Mouse (Mus musculus): ENCODE data around the gene Ivd.

DNA sequence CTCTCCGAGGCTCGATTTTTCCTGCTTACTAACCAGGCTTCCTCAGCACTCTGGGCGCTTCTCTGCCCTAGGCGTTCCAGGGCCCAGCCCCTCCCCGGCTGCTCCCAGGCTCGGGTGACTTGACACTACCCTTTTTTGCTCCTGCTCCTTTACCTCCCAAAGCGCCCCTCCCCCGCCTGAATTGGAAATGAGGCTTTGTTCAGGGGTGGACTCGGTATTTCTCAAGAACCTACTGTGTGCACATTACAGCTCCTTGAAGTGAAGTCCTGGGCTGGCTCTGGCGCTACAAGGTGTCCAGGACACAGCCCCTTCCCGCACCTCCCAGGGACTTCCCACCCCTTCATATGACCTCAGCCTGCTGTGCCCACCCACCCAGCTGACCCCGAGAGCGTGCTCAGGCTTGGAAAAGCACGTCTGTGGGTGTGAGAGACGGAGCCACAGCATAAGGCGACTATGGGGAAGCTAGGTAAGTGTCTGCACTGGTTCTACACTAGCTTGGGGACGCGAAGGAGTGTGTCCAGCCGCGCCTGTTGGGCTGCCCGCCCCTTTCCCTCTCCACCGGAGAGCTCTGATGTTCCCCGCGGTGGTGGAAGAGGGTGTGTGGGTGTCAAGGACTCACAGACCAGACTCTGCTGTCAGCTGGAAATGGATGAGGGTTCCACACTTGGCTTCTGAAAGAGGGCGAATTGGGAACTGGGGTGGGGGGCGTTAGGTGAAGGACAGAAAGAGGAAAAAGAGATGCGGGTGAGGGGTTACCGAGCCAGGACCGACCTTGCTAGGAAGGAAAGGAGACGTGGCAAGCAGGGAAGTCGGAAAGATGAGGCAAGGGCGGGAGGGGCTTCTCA, 38.4 kb downstream of the Ivd start, which contains the start of gene Bahd1:
- TF ChIP-seq CTCF (IDR thresholded peaks at IDR 0.05; ENCODE audit: control insufficient read depth, insufficient read depth, low read length) = no peak
- no peak for TF ChIP-seq POLR2A (IDR thresholded peaks at IDR 0.05; ENCODE audit: borderline replicate concordance, control insufficient read depth, low read depth, low read length)
